Mouse (Mus musculus): ENCODE data around the gene Taar8a. TPM values are rescaled to one million over a fixed set of nuclear protein-coding genes. Genes with fewer than 3 reads are reported as not detected.

The Taar8a gene
- not detected for polyA plus RNA-seq (2017; shearing (Covaris generic))

DNA sequence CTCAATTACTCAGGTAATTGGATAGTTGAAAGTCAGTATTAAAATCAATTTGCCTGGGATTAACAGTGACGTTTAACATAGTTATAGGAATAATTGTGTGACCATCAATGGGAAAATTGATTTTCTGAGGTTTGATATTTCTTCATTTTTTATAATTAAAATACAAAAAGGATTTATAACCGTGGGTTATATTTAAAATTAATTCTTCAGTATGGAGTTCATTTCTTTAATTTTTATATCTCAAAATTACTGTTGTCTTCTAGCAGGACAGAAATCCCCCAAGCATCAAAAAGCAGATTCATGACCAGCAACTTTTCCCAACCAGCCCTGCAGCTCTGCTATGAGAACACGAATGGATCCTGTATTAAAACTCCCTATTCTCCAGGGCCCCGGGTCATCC, at the start of gene Taar8a:
TSS of gene Taar8a (plus strand) at position 301 of the 400 bp plus-strand sequence.

GRCm38 (mm10) chr10:24026922-24027321, 49.4 kb upstream of the Taar8a start, which contains the start of gene Taar7d:
TSS of gene Taar7d (plus strand) at chr10:24027222.

DNA sequence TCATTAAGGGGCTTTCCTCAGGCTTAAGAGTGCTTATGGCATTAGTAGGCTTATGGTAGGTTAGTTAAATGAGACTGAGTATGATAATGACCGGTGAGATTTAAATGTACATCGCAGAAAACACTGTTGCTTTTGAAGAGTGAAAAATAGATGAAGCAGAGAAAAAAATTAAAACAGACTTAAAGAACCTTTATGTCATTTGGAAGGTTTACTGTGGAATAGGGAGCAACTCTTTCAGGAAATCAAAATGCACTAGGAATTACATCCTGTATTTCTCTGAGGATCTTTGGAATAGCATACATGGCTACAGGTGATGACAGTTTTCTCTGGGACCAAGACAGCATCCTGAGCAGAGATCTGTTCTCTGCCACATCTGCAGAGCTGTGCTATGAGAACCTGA, 39.0 kb upstream of the Taar8a start, which contains the start of gene Taar7e:
TSS of gene Taar7e (plus strand) at position 301 of the 400 bp plus-strand sequence.

GRCm38 (mm10) chr10:24049210-24049609, 27.1 kb upstream of the Taar8a start, which contains the start of gene Taar7f:
TSS of gene Taar7f (plus strand) at chr10:24049510.

GRCm38 (mm10) chr10:24092194-24092593, 15.9 kb downstream of the Taar8a start, which contains the start of gene Taar8b:
TSS of gene Taar8b (minus strand) at chr10:24092294.

DNA sequence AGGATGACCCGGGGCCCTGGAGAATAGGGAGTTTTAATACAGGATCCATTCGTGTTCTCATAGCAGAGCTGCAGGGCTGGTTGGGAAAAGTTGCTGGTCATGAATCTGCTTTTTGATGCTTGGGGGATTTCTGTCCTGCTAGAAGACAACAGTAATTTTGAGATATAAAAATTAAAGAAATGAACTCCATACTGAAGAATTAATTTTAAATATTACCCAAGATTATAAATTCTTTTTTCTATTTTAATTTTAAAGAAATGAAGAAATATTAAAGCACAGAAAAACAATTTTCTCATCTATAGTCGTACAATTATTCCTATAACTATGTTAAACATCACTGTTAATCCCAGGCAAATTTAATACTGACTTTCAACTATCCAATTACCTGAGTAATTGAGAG, 25.5 kb downstream of the Taar8a start, which contains the start of gene Taar8c:
TSS of gene Taar8c (minus strand) at position 101 of the 400 bp plus-strand sequence.

DNA sequence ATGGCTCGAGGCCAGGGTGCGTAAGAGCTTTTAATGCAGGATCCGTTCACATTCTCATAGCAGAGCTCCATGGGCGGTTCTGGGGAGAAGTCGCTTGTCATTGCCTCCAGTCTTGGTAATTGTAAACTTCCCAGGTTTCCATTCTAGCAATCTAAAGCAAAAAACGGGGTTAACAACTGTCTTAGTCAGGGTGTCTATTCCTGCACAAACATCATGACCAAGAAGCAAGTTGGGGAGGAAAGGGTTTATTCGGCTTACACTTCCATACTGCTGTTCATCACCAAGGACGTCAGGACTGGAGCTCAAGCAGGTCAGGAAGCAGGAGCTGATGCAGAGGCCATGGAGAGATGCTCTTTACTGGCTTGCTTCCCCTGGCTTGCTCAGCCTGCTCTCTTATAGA, 33.1 kb downstream of the Taar8a start, which contains the start of gene Taar9:
TSS of gene Taar9 (minus strand) at position 101 of the 400 bp plus-strand sequence.

Other genes with a start within 250 kb of the Taar8a start
- not detected for gene Vnn3, start 225.0 kb upstream of the Taar8a start, polyA plus RNA-seq (2017; shearing (Covaris generic))
- gene Vnn1, start 181.8 kb upstream of the Taar8a start, polyA plus RNA-seq (2017; shearing (Covaris generic)) = not detected
- not detected for gene Taar1, start 156.1 kb upstream of the Taar8a start, polyA plus RNA-seq (2017; shearing (Covaris generic))
- gene Taar2, start 137.9 kb upstream of the Taar8a start, polyA plus RNA-seq (2017; shearing (Covaris generic)) = not detected
- not detected for gene Taar3, start 126.9 kb upstream of the Taar8a start, polyA plus RNA-seq (2017; shearing (Covaris generic))
- gene Taar4, start 116.0 kb upstream of the Taar8a start, polyA plus RNA-seq (2017; shearing (Covaris generic)) = not detected
- not detected for gene Taar5, start 105.8 kb upstream of the Taar8a start, polyA plus RNA-seq (2017; shearing (Covaris generic))
- not detected for gene Taar6, start 90.9 kb upstream of the Taar8a start, polyA plus RNA-seq (2017; shearing (Covaris generic))
- not detected for gene Taar7a, start 83.0 kb upstream of the Taar8a start, polyA plus RNA-seq (2017; shearing (Covaris generic))
- gene Taar7b, start 76.6 kb upstream of the Taar8a start, polyA plus RNA-seq (2017; shearing (Covaris generic)) = not detected
- not detected for gene Taar7d, start 49.3 kb upstream of the Taar8a start, polyA plus RNA-seq (2017; shearing (Covaris generic))
- gene Taar7e, start 38.9 kb upstream of the Taar8a start, polyA plus RNA-seq (2017; shearing (Covaris generic)) = not detected
- not detected for gene Taar7f, start 27.0 kb upstream of the Taar8a start, polyA plus RNA-seq (2017; shearing (Covaris generic))
- not detected for gene Taar8b, start 15.8 kb downstream of the Taar8a start, polyA plus RNA-seq (2017; shearing (Covaris generic))
- gene Taar8c, start 25.4 kb downstream of the Taar8a start, polyA plus RNA-seq (2017; shearing (Covaris generic)) = not detected
- not detected for gene Taar9, start 33.0 kb downstream of the Taar8a start, polyA plus RNA-seq (2017; shearing (Covaris generic))
- 22.1 TPM for gene Stx7, start 72.8 kb downstream of the Taar8a start, polyA plus RNA-seq (2017; shearing (Covaris generic))
- 0.16 TPM for gene Moxd1, start 147.0 kb downstream of the Taar8a start, polyA plus RNA-seq (2017; shearing (Covaris generic))

Data from effector memory CD4-positive, alpha-beta T cell, adult 5 months (primary cell).